Mouse (Mus musculus): ENCODE measurements around the gene Trabd. TPM values are rescaled to one million over a fixed set of nuclear protein-coding genes. Genes with fewer than 3 reads are reported as not detected.

The Trabd gene
- total and polyA plus RNA-seq, 2 experiments from 2014 or later: 46.7 to 59.2 TPM

- Histone ChIP-seq H3K4me2 (ENCODE audit: low read depth, low read length) (peak overlapping the region; percentile 96), H3K36me3 (replicated peaks; ENCODE audit: control insufficient read depth, insufficient read depth, low read length) (peaks cover 10% of the 10 kb centered on the region), H3K4me3 (ENCODE audit: low read depth, low read length) (peak overlapping the region; percentile 75), H3K4me1 (ENCODE audit: control insufficient read depth, insufficient read depth) (peaks cover 35% of the 10 kb centered on the region), H3K27ac (ENCODE audit: low read depth) (peak overlapping the region; percentile 60), H3K27me3 (ENCODE audit: control insufficient read depth, insufficient read depth, low read length) (no peaks in the 10 kb centered on the region), H3K9me3 (replicated peaks; ENCODE audit: control insufficient read depth, low read length) (no peaks in the 10 kb centered on the region), H3K9ac (replicated peaks; ENCODE audit: low read depth, low read length) (peak overlapping the region; percentile 35; the same call in 1 of the 2 replicates)
- DNase-seq (ENCODE audit: low spot score): no peak
- 40% methylated on average over 11 of the region's 11 CpGs for WGBS
- no peak for ATAC-seq (ENCODE audit: insufficient read depth, low read depth)
- TF ChIP-seq EP300 (IDR thresholded peaks at IDR 0.05; ENCODE audit: low read depth): no peak
Measured at GRCm38 (mm10) chr15:89123595-89123994, 48.7 kb downstream of the Trabd start.

- TF ChIP-seq EP300 (IDR thresholded peaks at IDR 0.05; ENCODE audit: low read depth) (no peak), CTCF (IDR thresholded peaks at IDR 0.05; ENCODE audit: low read depth) (no peak)
- no peak overlapping the region for H3K27ac ChIP-seq (ENCODE audit: low read depth)
- 78% methylated on average over 3 of the region's 3 CpGs for WGBS
- ATAC-seq (ENCODE audit: insufficient read depth, low read depth) (no peak), DNase-seq (ENCODE audit: low spot score) (no peak)
- H3K9me3 ChIP-seq (replicated peaks; ENCODE audit: control insufficient read depth, low read length): no peaks in the 10 kb centered on the region
- H3K9ac ChIP-seq (replicated peaks; ENCODE audit: low read depth, low read length): no peak overlapping the region
- peaks cover 35% of the 10 kb centered on the region for H3K4me1 ChIP-seq (ENCODE audit: control insufficient read depth, insufficient read depth)
- H3K27me3 ChIP-seq (ENCODE audit: control insufficient read depth, insufficient read depth, low read length): no peaks in the 10 kb centered on the region
- peaks cover 6% of the 10 kb centered on the region for H3K36me3 ChIP-seq (replicated peaks; ENCODE audit: control insufficient read depth, insufficient read depth, low read length)
- H3K4me3 ChIP-seq (ENCODE audit: low read depth, low read length): no peak overlapping the region
- H3K4me2 ChIP-seq (ENCODE audit: low read depth, low read length): no peak overlapping the region
Measured at GRCm38 (mm10) chr15:89124312-89124711, 49.4 kb downstream of the Trabd start.

GRCm38 (mm10) chr15:89125351-89125750 is 50.4 kb downstream of the Trabd start:
- H3K9me3 ChIP-seq (replicated peaks; ENCODE audit: control insufficient read depth, low read length): no peaks in the 10 kb centered on the region
- H3K36me3 ChIP-seq (replicated peaks; ENCODE audit: control insufficient read depth, insufficient read depth, low read length): peaks cover 2% of the 10 kb centered on the region
- H3K27me3 ChIP-seq (ENCODE audit: control insufficient read depth, insufficient read depth, low read length): no peaks in the 10 kb centered on the region
- TF ChIP-seq CTCF (IDR thresholded peaks at IDR 0.05; ENCODE audit: low read depth) (no peak), EP300 (IDR thresholded peaks at IDR 0.05; ENCODE audit: low read depth) (no peak)
- H3K4me2 ChIP-seq (ENCODE audit: low read depth, low read length): no peak overlapping the region
- H3K27ac ChIP-seq (ENCODE audit: low read depth): no peak overlapping the region
- ATAC-seq (ENCODE audit: insufficient read depth, low read depth) (no peak), DNase-seq (ENCODE audit: low spot score) (no peak)
- WGBS: 96% methylated on average over 9 of the region's 9 CpGs
- H3K4me3 ChIP-seq (ENCODE audit: low read depth, low read length): no peak overlapping the region
- peaks cover 35% of the 10 kb centered on the region for H3K4me1 ChIP-seq (ENCODE audit: control insufficient read depth, insufficient read depth)
- no peak overlapping the region for H3K9ac ChIP-seq (replicated peaks; ENCODE audit: low read depth, low read length)

- Histone ChIP-seq H3K36me3 (replicated peaks; ENCODE audit: control insufficient read depth, insufficient read depth, low read length) (0 out of 2 replicates have a peak, but pooled peaks cover under 1% of the 10 kb centered on the region), H3K4me2 (ENCODE audit: low read depth, low read length) (no peak overlapping the region), H3K4me1 (ENCODE audit: control insufficient read depth, insufficient read depth) (peaks cover 25% of the 10 kb centered on the region), H3K27me3 (ENCODE audit: control insufficient read depth, insufficient read depth, low read length) (no peaks in the 10 kb centered on the region), H3K4me3 (ENCODE audit: low read depth, low read length) (no peak overlapping the region), H3K9me3 (replicated peaks; ENCODE audit: control insufficient read depth, low read length) (no peaks in the 10 kb centered on the region), H3K9ac (replicated peaks; ENCODE audit: low read depth, low read length) (no peak overlapping the region), H3K27ac (ENCODE audit: low read depth) (no peak overlapping the region)
- WGBS: 83% methylated on average over 8 of the region's 8 CpGs
- no peak for ATAC-seq (ENCODE audit: insufficient read depth, low read depth)
- DNase-seq (ENCODE audit: low spot score): no peak
- no peak for TF ChIP-seq CTCF (IDR thresholded peaks at IDR 0.05; ENCODE audit: low read depth)
- no peak for TF ChIP-seq EP300 (IDR thresholded peaks at IDR 0.05; ENCODE audit: low read depth)
Measured at GRCm38 (mm10) chr15:89126622-89127021, 51.7 kb downstream of the Trabd start.

- Histone ChIP-seq H3K9me3 (replicated peaks; ENCODE audit: control insufficient read depth, low read length) (no peaks in the 10 kb centered on the region), H3K4me2 (ENCODE audit: low read depth, low read length) (peak overlapping the region; percentile 66), H3K4me3 (ENCODE audit: low read depth, low read length) (no peak overlapping the region), H3K9ac (replicated peaks; ENCODE audit: low read depth, low read length) (peak overlapping the region; percentile 57; the same call in 1 of the 2 replicates), H3K4me1 (ENCODE audit: control insufficient read depth, insufficient read depth) (peaks cover 17% of the 10 kb centered on the region), H3K27ac (ENCODE audit: low read depth) (no peak overlapping the region), H3K36me3 (replicated peaks; ENCODE audit: control insufficient read depth, insufficient read depth, low read length) (0 out of 2 replicates have a peak, but pooled peaks cover 8% of the 10 kb centered on the region), H3K27me3 (ENCODE audit: control insufficient read depth, insufficient read depth, low read length) (no peaks in the 10 kb centered on the region)
- TF ChIP-seq EP300 (IDR thresholded peaks at IDR 0.05; ENCODE audit: low read depth) (no peak), CTCF (IDR thresholded peaks at IDR 0.05; ENCODE audit: low read depth) (no peak)
- DNase-seq (ENCODE audit: low spot score) (no peak), ATAC-seq (ENCODE audit: insufficient read depth, low read depth) (no peak)
- WGBS: 81% methylated on average over 8 of the region's 8 CpGs
Measured at GRCm38 (mm10) chr15:89127364-89127940, 52.5 kb downstream of the Trabd start.

Measured in heart, postnatal 0 days (tissue).